Mouse (Mus musculus): ENCODE results near the gene Ncor1.
"Not testable (repeated sequence)": the region's sequence is repeated elsewhere in the genome, so short reads cannot be mapped to it uniquely, and the experiment has no call there.

The Ncor1 gene

DNA sequence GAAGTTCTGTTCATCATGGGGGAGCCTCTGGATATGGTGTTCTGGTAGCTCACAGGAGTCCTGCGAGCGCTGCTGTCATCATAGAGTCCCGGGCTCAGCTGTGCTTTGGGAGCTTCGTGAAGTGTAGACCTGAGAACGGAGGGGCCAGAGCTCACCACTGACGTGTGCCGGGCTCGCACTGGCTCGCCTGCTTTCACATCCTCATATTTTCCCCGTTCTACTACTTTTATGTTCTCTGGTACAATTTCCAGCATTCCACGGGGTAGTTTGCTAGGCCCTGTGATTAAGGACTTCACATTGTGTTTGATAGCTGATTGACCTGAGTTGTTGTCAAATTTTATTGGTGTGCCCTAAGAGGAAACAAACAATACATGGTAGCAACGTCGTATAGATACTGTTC lies 115.3 kb downstream of the Ncor1 start:
- no peak for DNase-seq

- DNase-seq, result no peak
Observed at GRCm38 (mm10) chr11:62332228-62332627, 126.1 kb downstream of the Ncor1 start.

- no peak for DNase-seq
Observed at GRCm38 (mm10) chr11:62331141-62331540, 127.2 kb downstream of the Ncor1 start.

DNA sequence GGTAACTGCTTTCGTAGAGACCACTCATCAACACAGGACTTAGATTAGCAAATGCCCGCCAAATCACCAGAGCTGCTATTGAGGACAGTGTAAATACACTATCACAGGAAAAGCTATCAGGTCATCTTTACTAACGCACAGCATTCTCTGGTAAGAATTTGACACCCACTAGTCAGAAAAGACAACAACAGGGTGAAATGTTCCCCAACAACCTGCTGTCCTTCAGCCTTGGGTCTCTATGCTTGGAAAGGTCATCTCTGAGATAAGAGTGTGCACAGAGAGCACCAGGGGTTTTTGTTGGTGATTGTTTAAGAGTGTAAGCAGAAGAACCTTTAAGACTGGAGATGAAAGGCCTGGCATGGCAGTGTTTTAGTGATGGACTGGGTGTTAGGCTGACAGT lies 134.7 kb downstream of the Ncor1 start:
- DNase-seq, result no peak

DNA sequence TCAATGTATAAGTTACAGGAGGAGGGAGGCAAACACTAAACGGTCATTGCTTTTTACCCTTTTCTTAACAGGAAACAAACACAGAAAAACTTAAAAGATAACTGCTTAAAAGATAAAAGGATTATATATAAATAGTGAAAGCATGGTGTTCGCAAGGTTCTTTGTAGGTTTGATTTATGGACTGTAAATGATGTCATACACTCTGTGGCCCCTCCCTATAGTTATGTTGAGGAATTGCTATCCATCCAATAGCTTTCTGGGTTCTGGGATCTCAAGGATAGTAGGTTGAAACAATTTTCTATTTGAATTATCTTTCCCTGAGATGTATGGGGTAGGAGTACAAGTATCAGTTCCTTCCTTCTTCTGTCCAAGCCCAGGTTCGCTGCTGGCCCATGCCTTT lies 138.2 kb downstream of the Ncor1 start:
- DNase-seq, result no peak

DNA sequence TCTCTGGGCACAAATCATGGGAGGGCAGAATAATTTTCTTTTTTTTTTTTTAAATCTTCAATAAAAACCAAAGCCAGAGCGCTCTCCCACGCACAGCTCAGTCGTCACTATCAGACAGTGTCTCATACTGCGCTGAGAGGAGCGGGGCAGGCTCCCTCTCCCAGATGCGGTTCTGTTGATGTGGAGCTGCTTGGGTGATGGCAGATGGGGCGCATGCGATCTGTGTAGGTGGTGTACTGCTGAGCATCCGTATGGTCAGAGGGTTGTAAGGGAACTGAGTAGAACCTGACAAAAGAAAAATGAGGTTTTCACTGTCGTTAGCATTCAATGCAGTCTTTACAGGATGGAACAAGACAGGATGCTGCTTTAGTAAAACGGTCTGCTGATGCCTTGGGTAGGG lies 140.6 kb downstream of the Ncor1 start:
- DNase-seq, result no peak

DNA sequence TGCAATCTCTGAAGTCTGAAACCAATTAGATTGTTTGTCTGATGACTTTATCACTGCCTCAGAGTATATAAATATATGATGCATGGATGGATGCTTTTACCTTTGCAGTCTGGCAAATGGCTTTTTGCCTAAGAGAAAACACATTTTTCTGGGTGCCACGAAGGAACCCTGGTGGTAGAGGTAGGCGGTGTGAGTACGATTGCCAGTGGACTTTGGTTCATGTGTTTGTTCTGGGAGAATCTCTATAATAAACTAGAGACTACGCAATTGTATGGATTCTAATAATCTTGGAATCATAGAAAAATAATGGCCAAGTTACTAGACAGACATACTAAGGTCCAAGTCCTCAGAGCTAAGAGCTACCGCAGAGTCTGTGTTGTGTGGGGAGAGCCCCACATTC lies 143.4 kb downstream of the Ncor1 start:
- no peak for DNase-seq

GRCm38 (mm10) chr11:62309296-62309695 lies 149.0 kb downstream of the Ncor1 start:
- no peak for DNase-seq

- DNase-seq, result no peak
Observed at GRCm38 (mm10) chr11:62305866-62306265, 152.5 kb downstream of the Ncor1 start.

- DNase-seq, result no peak
Observed at GRCm38 (mm10) chr11:62298883-62299282, 159.5 kb downstream of the Ncor1 start.

- DNase-seq, result no peak
Observed at GRCm38 (mm10) chr11:62294121-62294520, 164.2 kb downstream of the Ncor1 start.

DNA sequence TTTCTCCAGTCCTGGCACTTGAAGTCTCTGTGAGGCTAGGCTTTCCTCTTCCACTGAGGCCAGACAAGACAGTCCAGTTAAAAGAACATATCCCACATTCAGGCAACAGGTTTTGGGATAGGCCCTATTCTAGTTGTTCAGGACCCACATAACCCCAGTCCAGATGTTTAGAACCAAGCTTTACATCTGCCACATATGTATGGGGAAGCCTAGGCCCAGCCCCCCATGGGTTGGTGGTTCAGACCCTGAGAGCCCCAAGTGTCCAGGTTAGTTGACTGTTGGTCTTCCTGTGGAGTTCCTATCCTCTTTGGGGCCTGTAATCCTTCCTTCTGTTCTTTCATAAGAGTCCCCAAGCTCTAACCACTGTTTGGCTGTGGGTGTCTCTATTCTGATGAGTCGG lies 170.6 kb downstream of the Ncor1 start:
- DNase-seq, result no peak

DNA sequence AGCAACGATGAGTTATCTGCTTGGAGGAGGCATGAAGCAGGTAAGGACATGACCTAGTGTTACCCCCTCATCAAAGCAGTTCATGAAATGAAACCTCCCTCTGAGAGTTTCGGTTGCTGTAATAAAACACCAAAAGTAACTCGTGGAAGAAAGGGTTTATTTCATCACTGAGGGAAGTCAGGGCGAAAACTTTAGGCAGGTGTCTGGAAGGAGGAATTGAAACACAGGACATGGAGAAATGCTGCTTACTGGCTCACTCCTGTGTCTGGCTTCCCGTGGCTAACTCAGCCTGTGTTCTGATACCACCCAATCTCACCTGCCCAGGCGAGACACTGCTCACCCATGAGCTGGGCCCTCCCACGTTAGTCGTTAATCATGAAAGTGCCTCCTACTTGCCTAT lies 173.3 kb downstream of the Ncor1 start:
- no peak for DNase-seq

GRCm38 (mm10) chr11:62284020-62284419 lies 174.3 kb downstream of the Ncor1 start:
- DNase-seq, result not testable (repeated sequence)

DNA sequence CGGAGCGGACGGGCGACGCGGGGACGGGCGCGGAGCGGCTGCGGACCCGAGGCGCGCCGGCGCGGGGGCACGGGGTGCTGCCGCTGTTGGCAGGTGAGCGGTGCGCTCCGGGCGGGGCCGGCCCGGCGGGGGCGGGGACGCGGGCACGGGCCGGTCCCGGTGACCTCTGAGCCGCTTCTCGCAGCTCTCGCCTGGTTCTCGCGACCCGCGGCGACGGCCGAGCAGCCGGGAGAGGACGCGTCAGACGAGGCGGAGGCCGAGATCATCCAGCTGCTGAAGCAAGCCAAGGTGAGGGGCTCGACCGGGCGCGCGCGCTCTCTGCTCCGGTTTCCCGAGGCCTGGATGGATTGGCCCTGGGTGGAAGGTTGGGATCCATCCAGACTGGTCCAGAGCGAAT lies 176.7 kb downstream of the Ncor1 start:
- DNase-seq, result peak; percentile 71 to 86

- peak; percentile 95 to 97 for DNase-seq
Observed at GRCm38 (mm10) chr11:62280675-62281600, 177.4 kb downstream of the Ncor1 start, which contains the start of the genes Zswim7 and Ttc19. Gene Zswim7, minus strand, starts transcription at chr11:62281375. Gene Ttc19, plus strand, starts transcription at chr11:62281473.

DNA sequence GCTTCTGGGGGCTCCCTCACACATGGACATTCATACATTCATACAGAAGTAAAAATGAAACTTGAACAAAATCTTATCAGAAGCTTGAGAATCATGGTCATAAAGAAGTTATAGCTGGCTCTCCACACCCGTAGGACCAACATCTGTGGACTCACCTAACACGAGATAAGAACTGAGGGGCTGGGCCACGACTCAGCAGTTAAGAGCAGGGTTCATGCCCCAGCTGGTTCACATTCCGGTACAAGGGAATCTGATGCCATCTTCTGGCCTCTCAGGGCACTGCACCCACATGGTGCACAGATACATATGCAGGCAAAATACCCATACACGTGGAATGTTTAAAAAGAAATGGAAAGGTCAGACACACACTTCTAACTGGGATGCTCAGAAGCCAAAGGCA lies 180.3 kb downstream of the Ncor1 start:
- peak; percentile 89 to 90 for DNase-seq

GRCm38 (mm10) chr11:62277086-62277485 lies 181.3 kb downstream of the Ncor1 start:
- no peak for DNase-seq

- no peak for DNase-seq
Observed at GRCm38 (mm10) chr11:62270851-62271250, 187.5 kb downstream of the Ncor1 start.

DNA sequence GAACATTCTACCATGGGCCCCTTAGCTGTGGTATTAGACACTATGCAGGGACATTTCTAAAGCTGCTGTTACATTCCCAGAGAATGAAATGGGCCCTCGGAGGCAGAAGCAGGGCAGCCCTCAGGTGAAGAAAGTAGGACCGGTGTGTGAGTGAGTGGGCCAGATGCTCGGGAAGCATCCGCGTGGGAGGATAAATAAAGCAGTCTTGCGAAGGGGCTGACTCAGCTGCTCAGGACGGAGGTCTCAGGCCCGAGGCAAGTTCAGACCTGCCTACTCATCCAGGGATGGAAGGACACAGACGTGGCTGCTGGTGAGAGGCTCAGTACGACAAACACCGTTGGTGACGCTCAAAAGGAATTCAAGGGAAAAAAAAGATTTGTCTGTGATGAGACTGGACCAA lies 189.2 kb downstream of the Ncor1 start:
- DNase-seq, result no peak

DNA sequence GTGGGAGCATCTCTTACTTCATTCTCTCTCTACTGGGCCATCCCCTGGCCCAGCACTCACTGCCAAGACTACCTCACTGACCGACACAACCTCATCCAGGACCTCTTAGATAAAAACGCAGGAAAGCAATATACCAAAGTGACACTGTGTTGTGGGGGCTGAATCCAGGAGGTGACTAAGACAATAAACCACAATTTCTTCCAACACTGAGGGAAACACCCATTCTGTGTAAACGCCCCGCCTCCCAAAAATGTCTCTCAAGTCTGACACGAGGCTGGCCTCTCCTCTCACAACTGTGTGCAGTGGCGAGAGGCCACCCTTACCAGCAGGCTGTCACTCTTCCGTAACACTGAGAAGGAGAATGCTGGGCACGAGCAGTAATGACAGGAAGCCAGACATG lies 190.0 kb downstream of the Ncor1 start:
- no peak for DNase-seq

DNA sequence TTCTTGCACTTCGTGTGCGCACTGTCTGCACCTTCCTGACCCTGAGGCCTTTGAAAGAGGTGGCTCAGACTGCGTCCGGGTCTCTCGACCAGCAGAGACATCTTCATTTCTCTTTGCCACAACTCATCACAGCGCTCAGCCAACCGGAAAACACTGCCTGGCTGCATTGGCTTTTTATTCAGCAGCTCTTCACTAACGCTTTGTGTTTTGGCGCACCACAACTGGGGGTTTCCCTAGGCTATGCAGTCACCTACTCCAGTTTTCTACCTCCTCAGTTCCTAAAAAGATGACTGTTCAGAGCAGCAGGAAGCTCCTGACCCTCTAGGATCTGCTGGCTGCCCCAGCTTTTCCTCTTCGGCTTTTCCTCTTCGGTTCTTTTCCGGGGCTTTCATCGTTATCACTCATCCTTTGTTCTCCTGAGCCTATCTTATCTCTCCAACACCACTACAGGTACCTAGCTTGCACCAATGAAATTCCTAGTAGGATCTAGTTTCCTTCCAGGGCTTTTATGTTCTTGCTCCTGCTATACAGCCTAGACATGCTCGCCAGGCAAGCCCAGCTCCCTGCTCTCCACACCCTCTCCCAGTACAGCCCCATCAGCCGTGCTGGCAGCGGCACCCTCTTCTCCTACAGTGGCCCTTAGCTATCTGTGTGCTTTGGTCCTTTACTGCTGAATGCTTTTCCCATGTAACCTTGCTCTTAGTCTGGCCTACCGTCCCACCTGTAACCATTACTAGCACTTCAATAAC lies 191.7 kb downstream of the Ncor1 start:
- DNase-seq, result no peak

Measured in kidney, postnatal 4 days (tissue).